7 mouse cellular contexts compared by ENCODE assay signal in genomic region chr5:140962945-140963344, GRCm38 (mm10). TPM values are rescaled to one million over a fixed set of nuclear protein-coding genes. Genes with fewer than 3 reads are reported as not detected.
DNase-seq lines count a peak whose midpoint lies in the region; ATAC-seq lines count a peak whose summit lies in the region.

No protein-coding gene starts in this region.

- H3K4me1 ChIP-seq in midbrain, embryonic 14.5 days (ENCODE audit: control insufficient read depth, insufficient read depth, low read length) = no peaks in the 10 kb centered on the region
- H3K4me1 ChIP-seq in midbrain, embryonic 16.5 days (ENCODE audit: control insufficient read depth, insufficient read depth, low read length) = no peaks in the 10 kb centered on the region

- no peak overlapping the region for H3K4me2 ChIP-seq in midbrain, embryonic 14.5 days (ENCODE audit: low read length)
- no peak overlapping the region for H3K4me2 ChIP-seq in midbrain, embryonic 16.5 days (ENCODE audit: low read length)

- H3K36me3 ChIP-seq in midbrain, embryonic 14.5 days (ENCODE audit: control insufficient read depth, insufficient read depth, low read length) = no peaks in the 10 kb centered on the region
- no peaks in the 10 kb centered on the region for H3K36me3 ChIP-seq in midbrain, embryonic 16.5 days (ENCODE audit: control insufficient read depth, insufficient read depth, low read length)

- H3K4me3 ChIP-seq in midbrain, embryonic 14.5 days (replicated peaks; ENCODE audit: low read depth, low read length) = no peak overlapping the region
- no peak overlapping the region for H3K4me3 ChIP-seq in midbrain, embryonic 16.5 days (ENCODE audit: low read depth, low read length)

- peak; percentile 46 for DNase-seq in midbrain, embryonic 14.5 days
- DNase-seq in adrenal gland, postnatal 14 days = peak; percentile 69
- DNase-seq in forelimb bud, embryonic 11.5 days (ENCODE audit: low read depth, low spot score) = peak; percentile 35
- peak; percentile 19 for DNase-seq in large intestine, adult 2 months (ENCODE audit: low read depth, low spot score)
- DNase-seq in lung, postnatal 14 days = peak; percentile 54
- DNase-seq in spleen, adult 18-20 months = peak; percentile 54 to 61

- H3K27ac ChIP-seq in midbrain, embryonic 14.5 days (replicated peaks; ENCODE audit: low read depth, low read length) = no peak overlapping the region
- H3K27ac ChIP-seq in midbrain, embryonic 16.5 days (ENCODE audit: low read length) = no peak overlapping the region

- WGBS in midbrain, embryonic 14.5 days = 37% methylated on average over 9 of the region's 9 CpGs
- 38% methylated on average over 9 of the region's 9 CpGs for WGBS in midbrain, embryonic 16.5 days
- 23% methylated on average over 9 of the region's 9 CpGs for WGBS in large intestine, adult 2 months

- H3K9me3 ChIP-seq in midbrain, embryonic 14.5 days (ENCODE audit: control insufficient read depth, low read length) = no peaks in the 10 kb centered on the region
- H3K9me3 ChIP-seq in midbrain, embryonic 16.5 days (replicated peaks; ENCODE audit: control insufficient read depth, low read length, poor library complexity, severe bottlenecking) = no peaks in the 10 kb centered on the region

- no peaks in the 10 kb centered on the region for H3K27me3 ChIP-seq in midbrain, embryonic 14.5 days (ENCODE audit: control insufficient read depth, insufficient read depth, low read length)
- no peaks in the 10 kb centered on the region for H3K27me3 ChIP-seq in midbrain, embryonic 16.5 days (ENCODE audit: control insufficient read depth, insufficient read depth, low read depth, low read length)

- ATAC-seq in midbrain, embryonic 14.5 days (ENCODE audit: low FRiP score, low TSS enrichment) = no peak
- no peak for ATAC-seq in midbrain, embryonic 16.5 days

- no peak overlapping the region for H3K9ac ChIP-seq in midbrain, embryonic 14.5 days (replicated peaks; ENCODE audit: low read length)
- H3K9ac ChIP-seq in midbrain, embryonic 16.5 days (ENCODE audit: low read depth, low read length) = no peak overlapping the region

RNA-seq across cellular contexts. Expression of gene Card11, which starts 37.4 kb away (rescaled TPM):
- polyA plus RNA-seq in midbrain, embryonic 14.5 days (2014; fragmentation: Nextera tagmentation; extraction: Ambion mirVana) = 0.28 TPM in 1 of 2 replicates, not detected in the other
- polyA plus RNA-seq in midbrain, embryonic 16.5 days (2015; fragmentation: Nextera tagmentation; extraction: Ambion mirVana) = 0.11 TPM in 1 of 2 replicates, not detected in the other
- total RNA-seq in adrenal gland, postnatal 14 days (2021) = 0.63 and 7.8 TPM in 2 replicates
- polyA plus RNA-seq in large intestine, adult 2 months (2012; rRNA removed) = 14.8 and 15.9 TPM in 2 replicates

Comparison
In these comparisons a context has a peak if more than half of its experiments do, and no peak if none do; other contexts are left out.
1. DNase-seq: peak in every context shown above with its lines; median percentile 69 in adrenal gland, postnatal 14 days; 58 in spleen, adult 18-20 months; 54 in lung, postnatal 14 days; 46 in midbrain, embryonic 14.5 days; 35 in forelimb bud, embryonic 11.5 days; 19 in large intestine, adult 2 months.
2. RNA of gene Card11, which starts 37.4 kb away (polyA plus RNA-seq): 14.8 to 15.9 TPM in large intestine, adult 2 months; 0.28 TPM in midbrain, embryonic 14.5 days and 0.11 TPM in midbrain, embryonic 16.5 days; every median in the first group is over 10 times any median in the second.